Mouse (Mus musculus) hindbrain, embryonic 13.5 days (tissue): ENCODE measurements at regions not wholly inside any gene's neighbourhood (a gene's known extent, or its start where the extent isn't known, plus 50 kb on each side); places are given as distances from the start of the nearest gene placed in this dataset.
A peak's percentile ranks its signal among the peaks of the same experiment; 100 is the strongest.
"Not testable (repeated sequence)": the region's sequence is repeated elsewhere in the genome, so short reads cannot be mapped to it uniquely, and the experiment has no call there.

Source experiments
- ATAC-seq: fragments of 200-750 bp; cut with Nextera tagmentation; 2 replicates; pipeline ENCODE4 v1.8.0; 2017; ENCODE audit warnings: moderate TSS enrichment; ENCODE audit not compliant: low FRiP score
- H3K27ac ChIP-seq: fragments of 300-500 bp; sonication (generic); 2 replicates; pipeline ENCODE4 v1.5.1; 2015; ENCODE audit warnings: inconsistent platforms, mild to moderate bottlenecking, moderate library complexity
- H3K27me3 ChIP-seq: fragments of 300-500 bp; sonication (generic); 2 replicates; pipeline ENCODE4 v1.6.1; 2015; ENCODE audit warnings: mild to moderate bottlenecking, inconsistent platforms
- H3K36me3 ChIP-seq: fragments of 300-500 bp; sonication (generic); 2 replicates; pipeline ENCODE4 v1.6.1; 2015; ENCODE audit warnings: mild to moderate bottlenecking, inconsistent platforms
- H3K4me1 ChIP-seq: fragments of 300-500 bp; sonication (generic); replicated peaks from 2 replicates; pipeline ENCODE4 v1.6.1; 2015; ENCODE audit warnings: inconsistent platforms
- H3K4me2 ChIP-seq: fragments of 300-500 bp; sonication (generic); 2 replicates; pipeline ENCODE4 v1.6.1; 2015; ENCODE audit warnings: inconsistent platforms, mild to moderate bottlenecking, moderate library complexity
- H3K4me3 ChIP-seq: fragments of 300-500 bp; sonication (generic); 2 replicates; pipeline ENCODE4 v1.5.1; 2015; ENCODE audit warnings: mild to moderate bottlenecking, inconsistent platforms
- H3K9ac ChIP-seq: fragments of 300-500 bp; sonication (generic); 2 replicates; pipeline ENCODE4 v1.6.1; 2015; ENCODE audit warnings: mild to moderate bottlenecking, inconsistent platforms
- H3K9me3 ChIP-seq: fragments of 300-500 bp; sonication (generic); 2 replicates; pipeline ENCODE4 v1.6.1; 2016; ENCODE audit warnings: inconsistent platforms
- WGBS: fragments of 180-500 bp; shearing (Covaris S2); methylation state at CpG from one replicate; pipeline ENCODE4 v1.1.7; 2015; 5-methylcytosine and 5-hydroxymethylcytosine counted together

DNA sequence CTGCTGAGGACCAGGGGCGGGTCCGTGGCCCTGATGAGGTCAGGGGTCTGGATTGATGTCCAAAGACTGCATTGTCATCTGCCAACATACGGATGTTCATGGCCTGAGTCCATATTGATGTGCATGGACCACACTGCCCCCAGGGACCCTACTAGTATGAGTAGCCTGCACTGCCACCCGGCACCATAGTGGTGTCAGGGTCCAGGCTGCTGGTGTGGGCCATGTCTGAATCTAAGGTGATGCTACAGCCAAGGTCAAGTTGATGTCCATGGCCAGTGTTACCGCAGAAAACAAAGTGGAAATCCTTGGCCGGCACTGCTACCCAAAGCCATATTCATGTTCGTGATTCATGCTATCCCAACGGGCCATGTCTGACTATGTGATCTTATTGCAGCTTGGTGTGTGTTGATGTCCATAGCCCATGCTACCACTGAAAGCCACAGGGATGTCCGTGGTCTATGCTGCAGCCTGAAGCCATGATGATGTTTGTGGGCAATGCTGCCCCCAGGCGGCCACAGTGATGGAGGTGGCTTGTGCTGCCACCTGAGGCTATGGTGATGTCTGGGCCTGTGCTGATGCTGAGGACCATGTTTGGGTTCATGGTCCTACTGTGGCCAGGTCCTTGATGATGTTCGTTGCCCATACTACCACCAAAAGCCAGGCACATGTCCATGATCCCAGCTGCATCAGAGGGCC, 130.5 kb downstream of the Iqub start:
- Histone ChIP-seq H3K27ac (no peak overlapping the region), H3K27me3 (no peaks in the 10 kb centered on the region), H3K9ac (no peak overlapping the region), H3K9me3 (no peaks in the 10 kb centered on the region), H3K4me3 (no peak overlapping the region), H3K4me2 (no peak overlapping the region), H3K4me1 (no peaks in the 10 kb centered on the region), H3K36me3 (no peaks in the 10 kb centered on the region)
- WGBS: 90% methylated on average over 11 of the region's 11 CpGs
- ATAC-seq: no peak

DNA sequence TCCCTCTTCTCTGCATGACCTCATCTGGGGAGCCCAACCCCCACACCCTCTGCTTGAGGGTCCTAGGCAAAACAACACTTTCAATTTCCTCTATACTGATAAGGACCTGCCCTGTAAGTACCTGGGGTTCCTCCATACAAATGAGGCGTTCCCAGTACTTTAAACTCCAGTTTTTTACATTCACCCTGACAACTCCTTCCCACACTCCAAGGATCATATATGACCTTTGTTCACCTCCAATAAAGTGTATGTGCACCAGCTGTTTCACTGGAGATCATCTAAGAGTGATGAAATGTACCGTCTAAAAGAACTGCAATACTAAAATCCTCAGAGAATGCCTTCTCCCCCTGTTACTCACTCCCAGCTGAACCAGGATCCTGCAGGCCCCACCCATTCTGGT, 135.0 kb downstream of the Iqub start:
- no peak for ATAC-seq
- no peaks in the 10 kb centered on the region for H3K4me1 ChIP-seq
- H3K4me3 ChIP-seq: no peak overlapping the region
- H3K27me3 ChIP-seq: no peaks in the 10 kb centered on the region
- H3K27ac ChIP-seq: no peak overlapping the region
- H3K9me3 ChIP-seq: no peaks in the 10 kb centered on the region
- no peak overlapping the region for H3K9ac ChIP-seq
- WGBS: 85% methylated on average over 2 of the region's 2 CpGs
- H3K36me3 ChIP-seq: no peaks in the 10 kb centered on the region
- H3K4me2 ChIP-seq: no peak overlapping the region

DNA sequence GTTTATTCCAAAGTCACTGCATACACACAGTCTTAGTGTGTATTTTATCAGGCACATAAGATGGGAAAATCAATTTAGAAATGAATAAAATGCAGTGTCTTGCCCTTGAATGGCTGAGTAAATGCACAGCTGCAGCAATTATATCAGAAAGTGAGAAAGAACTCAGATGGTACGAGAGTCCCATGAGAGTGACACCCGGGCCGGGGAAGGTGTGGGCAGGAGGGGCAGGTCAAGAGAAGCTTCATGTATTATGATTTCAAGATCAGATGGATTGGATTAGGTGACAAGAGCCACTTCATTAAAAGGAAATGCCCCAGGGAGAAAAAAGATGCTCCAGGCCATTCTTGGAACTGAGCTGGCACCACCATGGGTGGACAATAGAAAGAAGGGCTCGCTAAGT, 138.1 kb downstream of the Iqub start:
- WGBS: 48% methylated on average over 4 of the region's 4 CpGs
- Histone ChIP-seq H3K4me1 (no peaks in the 10 kb centered on the region), H3K4me2 (no peak overlapping the region), H3K27ac (no peak overlapping the region), H3K9ac (no peak overlapping the region), H3K4me3 (no peak overlapping the region), H3K36me3 (no peaks in the 10 kb centered on the region), H3K9me3 (no peaks in the 10 kb centered on the region), H3K27me3 (no peaks in the 10 kb centered on the region)
- ATAC-seq: no peak

DNA sequence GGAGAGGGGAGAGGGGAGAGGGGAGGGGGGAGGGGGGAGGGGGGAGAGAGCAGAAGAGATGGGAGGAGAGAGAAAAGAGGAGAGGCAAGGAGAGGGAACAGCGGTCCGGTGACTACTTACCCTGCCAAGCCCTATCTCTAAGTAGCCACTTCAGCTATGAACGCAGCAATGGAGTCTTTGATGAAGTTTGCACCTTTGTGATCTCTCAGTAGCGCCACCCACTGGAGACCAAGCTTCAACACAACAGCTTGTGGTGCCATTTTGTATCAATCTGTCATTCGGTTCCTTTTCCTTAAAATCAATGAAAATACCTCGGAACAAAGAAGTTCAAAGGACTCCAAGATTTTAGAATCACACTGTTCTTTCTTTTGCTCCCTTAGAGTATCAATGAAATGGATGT, 141.7 kb downstream of the Iqub start:
- no peak overlapping the region for H3K9ac ChIP-seq
- 87% methylated on average over 6 of the region's 6 CpGs for WGBS
- no peak overlapping the region for H3K4me2 ChIP-seq
- ATAC-seq: no peak
- H3K9me3 ChIP-seq: no peaks in the 10 kb centered on the region
- H3K36me3 ChIP-seq: no peaks in the 10 kb centered on the region
- H3K4me3 ChIP-seq: no peak overlapping the region
- no peak overlapping the region for H3K27ac ChIP-seq
- no peaks in the 10 kb centered on the region for H3K4me1 ChIP-seq
- no peaks in the 10 kb centered on the region for H3K27me3 ChIP-seq

DNA sequence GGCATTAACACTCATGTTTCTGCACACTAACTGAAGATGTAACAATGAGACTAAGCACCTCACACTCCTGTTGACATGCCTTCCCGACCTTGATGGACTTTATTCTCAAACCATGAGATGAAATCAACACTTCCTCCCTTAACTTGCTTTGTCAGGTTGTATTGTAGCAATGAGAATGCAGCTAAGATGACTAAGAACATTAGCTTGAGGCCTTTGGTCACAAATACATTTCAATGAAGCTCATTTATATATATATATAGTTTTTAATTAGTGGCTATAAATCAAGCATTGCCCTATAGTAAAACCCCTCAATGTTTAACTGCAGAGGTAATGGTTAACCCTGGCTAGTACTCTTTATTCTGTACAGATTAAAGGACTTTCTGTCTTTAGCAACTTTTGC, 143.2 kb downstream of the Iqub start:
- no peak overlapping the region for H3K4me2 ChIP-seq
- H3K27ac ChIP-seq: no peak overlapping the region
- H3K36me3 ChIP-seq: no peaks in the 10 kb centered on the region
- H3K9me3 ChIP-seq: no peaks in the 10 kb centered on the region
- H3K4me1 ChIP-seq: no peaks in the 10 kb centered on the region
- H3K4me3 ChIP-seq: no peak overlapping the region
- H3K27me3 ChIP-seq: no peaks in the 10 kb centered on the region
- WGBS: 77% methylated on average over 1 of the region's 1 CpGs
- no peak for ATAC-seq
- H3K9ac ChIP-seq: no peak overlapping the region

DNA sequence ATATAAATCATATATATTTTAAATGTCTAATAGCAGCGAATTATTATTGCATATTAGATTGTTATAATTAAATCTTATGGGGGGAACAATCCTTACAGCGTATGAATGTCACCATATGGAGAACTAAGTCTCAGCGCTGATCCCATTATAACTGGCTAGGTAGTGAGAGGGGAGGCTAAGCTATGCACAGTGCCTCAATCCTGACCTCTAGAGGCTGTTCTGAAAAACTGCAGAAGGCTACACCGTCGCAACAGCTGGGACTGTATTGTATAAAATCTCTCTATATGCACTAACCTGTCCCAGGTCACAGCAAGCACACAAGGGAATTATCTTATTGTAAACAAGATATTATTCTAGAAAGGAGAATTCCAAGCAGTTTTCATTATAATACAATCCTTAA, 164.0 kb downstream of the Iqub start:
- Histone ChIP-seq H3K4me2 (no peak overlapping the region), H3K36me3 (no peaks in the 10 kb centered on the region), H3K9me3 (no peaks in the 10 kb centered on the region), H3K9ac (no peak overlapping the region), H3K4me1 (peaks cover 7% of the 10 kb centered on the region), H3K27me3 (no peaks in the 10 kb centered on the region), H3K27ac (no peak overlapping the region), H3K4me3 (no peak overlapping the region)
- WGBS: 14% methylated on average over 5 of the region's 5 CpGs
- peak; percentile 92 for ATAC-seq

DNA sequence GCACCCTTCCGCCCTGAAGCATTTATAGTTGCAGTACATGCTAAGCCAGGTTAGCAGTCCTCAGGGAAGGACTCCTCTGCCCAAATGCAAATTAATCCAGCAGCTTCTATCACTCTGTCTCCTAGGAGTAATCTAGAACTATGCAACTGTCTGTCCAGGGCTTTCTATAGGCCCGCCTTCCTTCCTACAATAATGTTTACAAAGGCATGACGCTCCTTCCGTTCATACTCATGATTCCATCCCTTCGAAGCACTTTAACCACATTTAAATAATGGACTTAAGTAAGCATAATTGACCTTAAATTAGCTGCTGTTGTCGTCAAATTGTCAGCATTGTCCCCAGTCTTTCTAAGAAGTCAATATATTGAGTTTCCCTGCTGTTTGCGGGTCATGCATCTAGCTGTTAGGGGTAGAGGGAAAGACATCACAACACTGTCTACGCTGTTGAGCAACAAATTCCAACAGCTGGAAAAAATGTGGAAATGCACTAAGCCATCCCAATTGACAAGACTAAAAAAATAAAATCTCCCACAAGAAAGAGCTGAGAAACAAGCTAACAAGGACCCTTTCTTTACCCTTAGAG, 166.3 kb downstream of the Iqub start:
- Histone ChIP-seq H3K4me3 (peak overlapping the region; percentile 16), H3K4me2 (peak overlapping the region; percentile 40), H3K27me3 (no peaks in the 10 kb centered on the region), H3K4me1 (peaks cover 7% of the 10 kb centered on the region), H3K36me3 (no peaks in the 10 kb centered on the region), H3K9ac (no peak overlapping the region), H3K9me3 (no peaks in the 10 kb centered on the region), H3K27ac (0 out of 2 replicates have a peak overlapping the region, but pooled peaks have one; percentile 12)
- 37% methylated on average over 8 of the region's 8 CpGs for WGBS
- ATAC-seq: no peak

DNA sequence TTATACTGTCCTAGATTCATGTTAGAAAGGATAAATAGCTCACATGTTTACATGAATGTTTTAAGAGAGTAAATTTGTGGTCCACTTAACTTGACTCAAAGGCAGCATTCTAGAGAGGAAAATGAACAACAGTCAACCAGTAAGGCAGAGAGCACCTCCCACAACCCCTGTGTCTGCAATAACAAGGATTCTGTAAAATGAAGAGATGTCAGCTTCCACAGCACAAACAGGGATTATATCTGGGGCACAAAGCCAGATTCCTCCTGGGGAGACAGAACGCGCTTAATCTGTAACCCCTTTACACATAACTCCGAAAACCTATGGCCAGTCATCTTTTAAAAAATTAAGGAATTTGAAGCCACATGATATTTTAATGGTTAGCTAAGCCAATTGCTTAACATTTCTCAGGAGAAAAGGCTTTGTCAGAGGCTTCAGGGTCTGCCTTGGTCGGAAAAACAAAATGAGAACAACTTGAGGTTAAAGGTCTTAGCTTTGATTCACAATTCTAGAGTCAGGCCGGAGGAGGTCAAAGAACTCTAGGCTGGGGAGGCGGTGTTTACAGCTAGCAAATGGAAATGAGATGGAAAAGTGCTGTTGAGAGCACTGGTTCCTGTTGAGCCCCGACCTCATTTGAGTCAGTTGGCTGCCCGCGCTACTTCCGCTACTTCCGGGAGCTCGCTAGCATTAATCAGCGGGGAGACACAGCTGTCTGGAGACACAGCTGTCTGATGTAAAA, 167.0 kb downstream of the Iqub start:
- ATAC-seq: peak; percentile 60; the same call in 1 of the 2 replicates
- no peaks in the 10 kb centered on the region for H3K9me3 ChIP-seq
- 0 out of 2 replicates have a peak overlapping the region, but pooled peaks have one; percentile 12 for H3K27ac ChIP-seq
- peak overlapping the region; percentile 40 for H3K4me2 ChIP-seq
- no peaks in the 10 kb centered on the region for H3K36me3 ChIP-seq
- H3K9ac ChIP-seq: no peak overlapping the region
- H3K4me3 ChIP-seq: peak overlapping the region; percentile 16
- peaks cover 7% of the 10 kb centered on the region for H3K4me1 ChIP-seq
- no peaks in the 10 kb centered on the region for H3K27me3 ChIP-seq
- WGBS: 33% methylated on average over 13 of the region's 13 CpGs

DNA sequence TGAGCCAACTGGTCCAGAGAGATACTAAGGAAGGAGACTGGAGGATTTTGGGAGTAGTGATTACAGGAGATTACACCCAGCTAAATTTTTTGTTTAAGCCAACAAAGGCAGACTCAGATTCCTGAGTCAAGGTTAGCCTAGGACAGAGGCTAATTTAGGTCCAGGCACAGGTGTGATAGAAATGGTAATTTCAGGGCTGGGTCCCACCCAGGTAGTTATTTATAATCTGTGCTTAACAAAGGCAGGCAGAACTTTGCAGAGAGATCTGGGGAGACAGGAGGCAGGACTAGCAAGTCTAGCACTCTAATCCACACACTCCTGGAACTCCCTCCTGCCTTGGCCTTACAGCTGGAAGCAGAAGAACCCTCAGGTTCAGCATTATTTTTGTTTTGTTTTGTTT, 172.4 kb downstream of the Iqub start:
- Histone ChIP-seq H3K27me3 (no peaks in the 10 kb centered on the region), H3K9me3 (no peaks in the 10 kb centered on the region), H3K4me3 (no peak overlapping the region), H3K36me3 (no peaks in the 10 kb centered on the region), H3K4me1 (no peaks in the 10 kb centered on the region), H3K9ac (no peak overlapping the region), H3K27ac (no peak overlapping the region), H3K4me2 (no peak overlapping the region)
- no peak for ATAC-seq

DNA sequence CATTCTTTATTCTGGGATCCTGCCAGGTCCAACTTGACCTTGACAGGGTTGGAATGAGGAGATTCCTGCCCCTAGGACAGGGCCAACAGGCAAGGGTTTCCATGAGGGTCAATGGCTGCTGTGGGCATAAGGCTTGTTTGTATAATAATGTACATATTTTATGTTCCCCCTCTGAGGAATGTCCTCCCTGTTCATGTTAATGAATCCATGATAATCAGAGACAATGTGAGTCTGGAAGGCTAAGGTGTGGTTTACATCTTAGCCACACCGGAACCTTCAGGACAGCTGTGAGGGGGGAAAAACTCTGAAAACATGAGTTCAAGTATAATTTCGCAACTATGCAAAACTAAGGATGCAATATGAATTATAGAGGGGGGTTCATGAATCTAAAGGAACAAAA, 172.8 kb downstream of the Iqub start:
- H3K4me2 ChIP-seq: no peak overlapping the region
- H3K9me3 ChIP-seq: no peaks in the 10 kb centered on the region
- no peak overlapping the region for H3K27ac ChIP-seq
- no peaks in the 10 kb centered on the region for H3K27me3 ChIP-seq
- H3K9ac ChIP-seq: no peak overlapping the region
- 93% methylated on average over 2 of the region's 2 CpGs for WGBS
- no peak for ATAC-seq
- no peaks in the 10 kb centered on the region for H3K4me1 ChIP-seq
- no peak overlapping the region for H3K4me3 ChIP-seq
- no peaks in the 10 kb centered on the region for H3K36me3 ChIP-seq

DNA sequence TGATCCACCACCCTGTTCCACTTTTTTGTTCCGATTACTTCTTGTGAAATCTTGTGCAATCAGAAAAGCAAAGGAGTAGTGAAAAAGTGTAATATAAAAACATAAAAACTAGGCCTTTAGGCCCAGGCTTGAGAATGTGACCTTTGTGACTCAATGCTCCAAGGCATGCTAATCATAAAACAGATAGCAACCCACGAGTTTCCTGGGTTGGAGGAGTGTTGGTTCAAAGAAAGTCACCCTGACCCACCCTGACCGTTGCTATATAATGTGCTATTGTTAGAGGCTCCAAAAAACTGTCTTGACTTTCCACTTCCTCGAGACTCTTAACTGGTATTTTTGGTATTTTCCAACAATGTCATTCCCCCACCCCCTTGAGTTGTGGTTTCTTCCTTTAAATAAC, 172.2 kb upstream of the Slc13a1 start:
- H3K4me1 ChIP-seq, H3K36me3 ChIP-seq, H3K4me2 ChIP-seq, H3K4me3 ChIP-seq, H3K27ac ChIP-seq, H3K27me3 ChIP-seq, ATAC-seq, H3K9me3 ChIP-seq, H3K9ac ChIP-seq: not testable (repeated sequence)
- 80% methylated on average over 4 of the region's 4 CpGs for WGBS

DNA sequence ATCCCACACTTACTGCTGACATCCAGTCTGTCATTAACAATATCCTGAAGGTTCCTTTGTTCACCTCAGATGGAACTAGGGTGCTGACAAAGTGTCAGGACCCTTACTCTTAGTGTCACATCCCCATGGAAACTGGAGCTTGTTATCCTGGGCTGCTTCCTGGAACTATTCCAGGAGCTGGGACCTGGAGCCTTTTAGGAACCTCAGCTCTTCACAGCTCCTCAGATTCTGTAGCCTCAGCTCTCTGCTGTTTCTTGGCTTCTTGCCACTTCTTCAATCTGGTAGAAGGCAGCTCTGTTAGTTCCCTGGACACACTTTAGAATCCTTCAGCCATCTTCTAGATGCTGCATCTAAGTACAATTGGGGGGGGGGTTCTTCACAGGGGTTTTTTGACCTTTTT, 157.3 kb upstream of the Slc13a1 start:
- Histone ChIP-seq H3K4me3 (no peak overlapping the region), H3K9me3 (no peaks in the 10 kb centered on the region), H3K9ac (no peak overlapping the region), H3K4me2 (no peak overlapping the region), H3K36me3 (no peaks in the 10 kb centered on the region), H3K4me1 (no peaks in the 10 kb centered on the region), H3K27me3 (no peaks in the 10 kb centered on the region), H3K27ac (no peak overlapping the region)
- no peak for ATAC-seq

DNA sequence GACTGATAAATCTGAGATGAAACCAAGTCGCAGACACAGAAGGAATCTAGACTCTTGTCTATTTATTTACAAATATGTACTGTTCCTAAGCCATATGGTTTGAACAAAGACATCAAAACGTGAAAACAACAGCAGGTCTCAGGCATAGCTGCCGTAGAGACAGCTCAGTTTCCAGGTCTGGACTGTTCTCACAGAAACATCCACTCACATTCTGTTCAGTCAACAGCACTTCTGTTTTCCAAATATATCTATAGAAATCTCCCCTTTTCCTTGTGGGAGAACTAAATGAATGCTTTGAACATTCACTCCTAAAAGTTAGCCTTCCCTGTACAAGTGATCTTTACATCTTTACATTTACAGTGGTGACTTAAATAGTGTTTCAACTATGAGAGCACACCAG, 156.8 kb upstream of the Slc13a1 start:
- Histone ChIP-seq H3K4me1 (no peaks in the 10 kb centered on the region), H3K4me3 (no peak overlapping the region), H3K9ac (no peak overlapping the region), H3K36me3 (no peaks in the 10 kb centered on the region), H3K9me3 (no peaks in the 10 kb centered on the region), H3K27ac (no peak overlapping the region), H3K4me2 (no peak overlapping the region), H3K27me3 (no peaks in the 10 kb centered on the region)
- no peak for ATAC-seq
- 64% methylated on average over 3 of the region's 3 CpGs for WGBS
